Mouse (Mus musculus) cerebellum, adult 11 months (tissue): ENCODE measurements at regions not wholly inside any gene's neighbourhood (a gene's known extent, or its start where the extent isn't known, plus 50 kb on each side); places are given as distances from the start of the nearest gene placed in this dataset.

Experiments used
- DNase-seq: peaks from one replicate; pipeline ENCODE4 v3.0.0; 2022

GRCm38 (mm10) chr12:109892834-109893233, 292.7 kb upstream of the Rtl1 start:
- no peak for DNase-seq

- DNase-seq, result no peak
Observed at GRCm38 (mm10) chr12:109893657-109894056, 293.5 kb upstream of the Rtl1 start.

- DNase-seq, result no peak
Observed at GRCm38 (mm10) chr12:109895389-109895788, 295.3 kb upstream of the Rtl1 start.

GRCm38 (mm10) chr12:109896397-109896796, 296.3 kb upstream of the Rtl1 start:
- no peak for DNase-seq

GRCm38 (mm10) chr12:109896906-109897305, 296.8 kb upstream of the Rtl1 start:
- no peak for DNase-seq

GRCm38 (mm10) chr12:109897861-109898385, 297.8 kb upstream of the Rtl1 start:
- DNase-seq, result no peak

- DNase-seq, result no peak
Observed at GRCm38 (mm10) chr12:109899420-109899819, 299.3 kb upstream of the Rtl1 start.

- DNase-seq, result no peak
Observed at GRCm38 (mm10) chr12:109910966-109911495, 310.9 kb upstream of the Rtl1 start.

GRCm38 (mm10) chr12:109911506-109911905, 311.4 kb upstream of the Rtl1 start:
- DNase-seq, result no peak

- DNase-seq, result no peak
Observed at GRCm38 (mm10) chr12:109917761-109918160, 317.6 kb upstream of the Rtl1 start.

- DNase-seq, result no peak
Observed at GRCm38 (mm10) chr12:109918901-109919300, 318.8 kb upstream of the Rtl1 start.

GRCm38 (mm10) chr12:109922111-109922510, 322.0 kb upstream of the Rtl1 start:
- DNase-seq, result no peak

GRCm38 (mm10) chr12:109925866-109926265, 325.7 kb upstream of the Rtl1 start:
- no peak for DNase-seq

GRCm38 (mm10) chr12:109926643-109927042, 326.5 kb upstream of the Rtl1 start:
- no peak for DNase-seq

GRCm38 (mm10) chr12:109946179-109946578, 332.7 kb upstream of the Dio3 start:
- DNase-seq, result no peak

GRCm38 (mm10) chr12:109946936-109947335, 331.9 kb upstream of the Dio3 start:
- no peak for DNase-seq

GRCm38 (mm10) chr12:109947886-109948433, 330.9 kb upstream of the Dio3 start:
- DNase-seq, result no peak

GRCm38 (mm10) chr12:109948434-109948984, 330.4 kb upstream of the Dio3 start:
- DNase-seq, result no peak

GRCm38 (mm10) chr12:109949231-109949965, 329.5 kb upstream of the Dio3 start:
- DNase-seq, result no peak

- no peak for DNase-seq
Observed at GRCm38 (mm10) chr12:109950632-109951031, 328.2 kb upstream of the Dio3 start.

GRCm38 (mm10) chr12:109951473-109951872, 327.4 kb upstream of the Dio3 start:
- no peak for DNase-seq

GRCm38 (mm10) chr12:109951884-109952456, 326.9 kb upstream of the Dio3 start:
- no peak for DNase-seq

- DNase-seq, result no peak
Observed at GRCm38 (mm10) chr12:109952933-109953332, 325.9 kb upstream of the Dio3 start.

GRCm38 (mm10) chr12:109957305-109957704, 321.6 kb upstream of the Dio3 start:
- no peak for DNase-seq
